Mouse (Mus musculus) bone marrow macrophage, adult 2 months (primary cell): ENCODE measurements at regions not wholly inside any gene's neighbourhood (a gene's known extent, or its start where the extent isn't known, plus 50 kb on each side); places are given as distances from the start of the nearest gene placed in this dataset.

Source experiments
- CTCF ChIP-seq: IDR thresholded peaks from 2 replicates; pipeline ENCODE4 v1.5.1; 2012; ENCODE audit warnings: low read depth, mild to moderate bottlenecking, low read length, moderate library complexity
- POLR2A ChIP-seq: IDR thresholded peaks from 2 replicates; pipeline ENCODE4 v1.6.1; 2012; ENCODE audit warnings: mild to moderate bottlenecking, low read depth, low read length, borderline replicate concordance

DNA sequence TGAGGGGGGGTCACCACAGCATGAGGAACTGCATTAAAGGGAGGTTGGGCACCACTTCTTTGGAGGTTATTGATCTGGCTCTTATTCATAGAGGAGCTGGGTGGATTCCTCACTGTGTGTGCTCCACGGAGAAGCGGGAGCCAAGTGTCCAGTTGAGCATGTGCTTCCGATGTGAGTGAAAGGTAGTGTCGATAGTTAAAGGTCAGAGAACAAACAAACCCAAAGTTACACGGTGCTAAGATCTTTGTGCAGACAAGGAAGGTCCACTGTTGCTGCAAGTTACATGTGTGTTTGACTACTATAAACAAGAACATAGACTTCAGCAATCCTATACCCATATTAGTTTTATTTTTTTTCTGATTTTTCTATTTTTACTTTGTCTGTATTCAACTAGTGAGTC lies 80.8 kb upstream of the Bcl6 start:
- TF ChIP-seq POLR2A (no peak), CTCF (no peak)
